Mouse (Mus musculus) mouse embryonic stem cell (cell line): ENCODE measurements around the gene Edc3.
"Not testable (repeated sequence)": the region's sequence is repeated elsewhere in the genome, so short reads cannot be mapped to it uniquely, and the experiment has no call there.

Source experiments
- in situ Hi-C, 2 experiments: fragments of 300-500 bp; cut with MboI; formaldehyde crosslinking; loops; 1 replicate in 1 of 2; 3 replicates in 1 of 2; pipeline ENCODE4 v1.14.3; 2019 to 2020; ENCODE audit warnings: low sequenced_read_pairs in 2 of 2, low pct_unique_long_range_greater_than_20kb in 1 of 2, mixed read lengths in 1 of 2; ENCODE audit not compliant: unreplicated experiment in 1 of 2

Gene Edc3

GRCm38 (mm10) chr9:57696380-57697285 is 11.7 kb upstream of the Edc3 start:
- in situ Hi-C loops, result no loop called here

GRCm38 (mm10) chr9:57697380-57697779 is 11.0 kb upstream of the Edc3 start:
- in situ Hi-C loops, result no loop called here

- in situ Hi-C loops, result no loop called here
Observed at GRCm38 (mm10) chr9:57698466-57699150, 9.7 kb upstream of the Edc3 start.

- in situ Hi-C loops, result no loop called here
Observed at GRCm38 (mm10) chr9:57706496-57706895, 1.8 kb upstream of the Edc3 start.

- in situ Hi-C loops, result no loop called here
Observed at GRCm38 (mm10) chr9:57708720-57709274, 457 bp downstream of the Edc3 start.

GRCm38 (mm10) chr9:57710214-57710613 is 1.9 kb downstream of the Edc3 start:
- in situ Hi-C loops, result not testable (repeated sequence)

GRCm38 (mm10) chr9:57712194-57712593 is 3.9 kb downstream of the Edc3 start:
- in situ Hi-C loops, result no loop called here

- in situ Hi-C loops, result no loop called here
Observed at GRCm38 (mm10) chr9:57718408-57718807, 10.1 kb downstream of the Edc3 start.

GRCm38 (mm10) chr9:57720736-57721135 is 12.4 kb downstream of the Edc3 start:
- in situ Hi-C loops, result no loop called here

GRCm38 (mm10) chr9:57722371-57722770 is 14.0 kb downstream of the Edc3 start:
- in situ Hi-C loops, result no loop called here

- in situ Hi-C loops, result no loop called here
Observed at GRCm38 (mm10) chr9:57723315-57723715, 15.0 kb downstream of the Edc3 start.

GRCm38 (mm10) chr9:57723796-57724195 is 15.5 kb downstream of the Edc3 start:
- in situ Hi-C loops, result no loop called here

- in situ Hi-C loops, result no loop called here
Observed at GRCm38 (mm10) chr9:57724701-57725100, 16.4 kb downstream of the Edc3 start.

GRCm38 (mm10) chr9:57728312-57728711 is 20.0 kb downstream of the Edc3 start:
- in situ Hi-C loops, result no loop called here

GRCm38 (mm10) chr9:57733606-57734005 is 25.3 kb downstream of the Edc3 start:
- in situ Hi-C loops, result no loop called here

GRCm38 (mm10) chr9:57739863-57740262 is 31.5 kb downstream of the Edc3 start:
- in situ Hi-C loops, result no loop called here

GRCm38 (mm10) chr9:57744462-57745091 is 36.2 kb downstream of the Edc3 start:
- in situ Hi-C loops, result no loop called here

GRCm38 (mm10) chr9:57747067-57747466 is 38.7 kb downstream of the Edc3 start:
- in situ Hi-C loops, result no loop called here

GRCm38 (mm10) chr9:57748137-57748536 is 39.8 kb downstream of the Edc3 start:
- in situ Hi-C loops, result no loop called here
